Mouse (Mus musculus) adrenal gland, postnatal 14 days (tissue): ENCODE data around the gene Vmn1r184. TPM values are rescaled to one million over a fixed set of nuclear protein-coding genes. Genes with fewer than 3 reads are reported as not detected.
"Not testable (repeated sequence)": the region's sequence is repeated elsewhere in the genome, so short reads cannot be mapped to it uniquely, and the experiment has no call there.

Experiments used
- DNase-seq: peaks from one replicate; pipeline ENCODE4 v3.0.0; 2021; ENCODE audit warnings: mixed read lengths
- long read RNA-seq, 2 experiments: library from polyadenylated mRNA; stranded (forward); transcript quantifications; one replicate each; pipeline ENCODE4 v2.0.0; 2021
- total RNA-seq: library from RNA; stranded (reverse); gene quantifications from 2 replicates; pipeline ENCODE4 v1.2.3, GENCODE M21; 2021

Gene Vmn1r184
- not detected in 2 replicates for total RNA-seq
- long read RNA-seq, experiment 1 = 0 reads
- long read RNA-seq, experiment 2 = 0 reads

DNA sequence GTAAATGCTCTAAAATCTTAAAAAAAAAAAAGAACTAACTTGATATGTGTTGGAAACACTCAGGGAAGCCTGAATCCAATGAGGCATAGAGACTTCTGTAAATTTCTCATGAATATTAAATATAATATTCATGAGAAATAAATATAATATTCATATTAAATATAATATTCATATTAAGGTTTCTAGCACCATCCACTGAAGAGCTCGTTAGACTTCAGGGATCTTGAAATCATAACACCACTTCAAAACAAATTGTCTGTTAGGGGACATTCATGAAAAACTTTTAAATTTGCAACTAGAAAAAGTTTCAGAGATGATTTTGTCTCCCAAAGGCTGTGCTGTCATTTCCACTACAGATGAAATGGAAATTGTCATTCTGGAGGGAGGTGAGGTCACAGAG, at the start of gene Vmn1r184:
Vmn1r184 (plus strand) TSS at position 301 of the 400 bp plus-strand sequence.
- not testable (repeated sequence) for DNase-seq

DNA sequence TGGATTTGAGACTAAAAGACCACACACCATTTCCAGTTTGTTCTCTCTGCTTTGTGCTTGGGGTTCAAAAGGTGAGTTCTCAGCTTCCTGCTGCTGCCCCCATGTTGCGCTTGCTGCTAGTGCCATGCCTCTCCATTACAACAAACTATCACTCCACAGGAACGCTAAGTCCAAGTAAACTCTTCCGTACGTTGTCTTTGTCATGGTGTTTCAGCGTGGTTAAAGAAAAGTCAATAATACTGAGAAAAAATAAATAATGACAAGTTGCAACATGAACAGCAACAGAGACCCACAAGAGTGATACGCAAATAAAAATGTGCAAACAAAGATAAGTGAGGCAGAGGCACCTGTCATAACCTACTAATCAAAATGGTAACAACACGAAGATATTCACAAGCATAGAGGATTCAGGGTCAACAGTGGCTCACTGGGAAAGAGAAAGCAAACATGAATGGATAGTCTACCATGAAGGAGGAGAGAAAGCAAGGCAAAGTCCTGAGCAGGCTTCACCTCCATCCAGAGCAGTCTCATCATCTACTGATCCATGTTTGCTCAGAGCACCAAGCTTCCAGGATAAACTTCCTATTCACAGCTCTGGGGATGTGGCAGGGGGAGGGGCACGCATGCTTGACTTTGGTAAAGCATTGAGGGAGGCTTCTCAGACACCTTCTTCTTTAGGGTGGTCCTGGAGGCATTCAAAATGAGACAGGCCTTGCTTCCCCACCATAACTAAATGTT, 43.5 kb downstream of the Vmn1r184 start:
- DNase-seq = not testable (repeated sequence)

DNA sequence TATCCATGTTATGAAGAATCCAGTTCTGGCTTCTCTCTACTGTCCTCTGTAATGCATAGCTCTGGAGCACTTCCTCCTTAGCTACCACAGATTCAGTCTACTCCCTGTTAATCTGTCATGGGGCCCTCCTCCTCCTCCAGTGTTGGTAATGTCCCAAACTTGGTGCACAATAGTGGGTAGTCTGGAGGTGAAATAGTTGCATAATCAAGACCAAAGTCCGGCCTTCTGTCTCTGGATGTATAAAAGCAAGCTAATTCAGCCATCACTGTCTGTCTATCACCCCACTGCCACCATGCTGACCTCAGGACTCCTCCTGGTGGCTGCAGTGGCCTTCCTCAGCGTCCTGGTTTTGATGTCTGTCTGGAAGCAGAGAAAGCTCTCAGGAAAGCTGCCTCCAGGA, 46.8 kb downstream of the Vmn1r184 start, which contains the start of gene Cyp2a4:
Cyp2a4 (plus strand) TSS at position 244 of the 400 bp plus-strand sequence.
- DNase-seq = not testable (repeated sequence)

DNA sequence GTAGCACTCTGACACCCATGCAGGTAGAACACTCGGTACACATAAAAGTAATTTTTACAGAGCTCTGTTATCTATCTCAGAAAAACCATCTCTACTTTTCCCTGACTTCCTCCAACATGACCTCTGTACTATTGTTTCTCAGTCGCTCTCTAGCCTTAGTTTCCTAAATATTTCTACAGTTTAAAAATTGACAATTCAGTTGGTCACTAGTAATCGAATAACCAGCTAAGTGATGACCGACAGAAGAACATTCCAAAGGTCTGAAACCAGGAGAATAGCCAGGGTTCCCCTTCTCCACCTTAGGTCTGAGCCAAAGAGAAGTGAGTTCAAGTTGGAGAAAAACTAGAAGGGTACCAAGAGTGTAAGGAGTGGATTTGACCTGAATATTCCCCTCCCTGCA, 51.7 kb downstream of the Vmn1r184 start:
- DNase-seq = not testable (repeated sequence)

DNA sequence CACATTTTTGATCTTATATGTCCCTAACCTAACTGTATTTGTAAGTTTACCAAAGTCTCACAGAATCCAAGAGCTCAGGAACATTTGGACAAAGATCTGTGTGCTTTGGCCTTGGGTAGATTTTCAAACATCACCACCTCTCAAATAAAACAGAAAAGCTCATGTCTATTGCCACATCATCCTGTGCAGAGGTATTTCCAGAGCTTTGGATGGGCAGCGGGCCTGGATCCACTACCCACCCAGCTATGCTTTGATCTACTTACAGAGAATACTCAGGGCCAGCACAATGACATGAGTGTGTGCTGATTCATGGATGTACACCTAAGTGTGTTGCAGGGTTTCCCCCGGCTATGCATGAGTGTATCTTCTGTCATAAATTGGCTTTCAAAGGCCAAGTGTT, 55.1 kb downstream of the Vmn1r184 start:
- DNase-seq = not testable (repeated sequence)

DNA sequence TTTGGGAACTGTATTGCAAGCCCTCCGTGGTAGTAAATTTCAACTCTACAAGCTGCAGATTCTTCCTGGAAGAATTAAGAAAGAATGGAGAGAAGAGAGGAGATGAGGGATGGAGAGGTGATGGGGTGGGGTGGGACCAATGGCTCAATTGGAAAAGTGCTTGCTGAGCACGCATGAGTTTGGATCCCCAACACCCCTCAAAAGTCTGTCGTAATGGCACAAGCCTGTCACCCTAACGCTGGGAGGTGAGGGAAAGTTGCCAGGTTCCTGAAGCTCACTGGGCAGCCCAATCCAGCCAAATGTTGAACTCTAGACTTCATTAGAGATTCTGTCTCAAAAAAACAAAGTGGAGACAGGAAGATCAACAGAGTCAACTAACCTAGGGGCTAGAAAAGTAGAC, 55.7 kb downstream of the Vmn1r184 start:
- not testable (repeated sequence) for DNase-seq

Other genes with a start within 250 kb of the Vmn1r184 start
- 1.8 and 3.4 TPM in 2 replicates for gene Cyp2b13, start 198.8 kb upstream of the Vmn1r184 start, total RNA-seq
- gene Cyp2b9, start 86.9 kb upstream of the Vmn1r184 start, total RNA-seq = 1.0 and 29.6 TPM in 2 replicates
- gene Cyp2a4, start 46.8 kb downstream of the Vmn1r184 start, total RNA-seq = 7.0 TPM in 1 of 2 replicates, not detected in the other
- not detected in 2 replicates for gene Nlrp9c, start 143.4 kb downstream of the Vmn1r184 start, total RNA-seq
- gene Nlrp4a, start 174.8 kb downstream of the Vmn1r184 start, total RNA-seq = not detected in 2 replicates